In genomic region chr12:100514611-100515010, GRCm38 (mm10) we compare ENCODE assay signal across 22 mouse cellular contexts. TPM values are rescaled to one million over a fixed set of nuclear protein-coding genes. Genes with fewer than 3 reads are reported as not detected.
A peak's percentile ranks its signal among the peaks of the same experiment; 100 is the strongest.
DNase-seq lines count a peak whose midpoint lies in the region; TF ChIP-seq lines count a peak whose summit lies in the region.
"Had no signal": no experiment of that assay in that cellular context is flagged by ENCODE, and none has a peak within 500 bp of the region (broad histone marks: within the 10 kb centered on the region; RNA-seq: fewer than 3 reads in every experiment).

No protein-coding gene starts in this region.

- H3K27me3 ChIP-seq in E14TG2a.4 (ENCODE audit: insufficient read depth, low read length) = no peaks in the 10 kb centered on the region
- H3K27me3 ChIP-seq: embryonic facial prominence, embryonic 12.5 days; embryonic facial prominence, embryonic 15.5 days; hindbrain, embryonic 12.5 days; hindbrain, embryonic 15.5 days; Patski had no signal

- peaks cover 90% of the 10 kb centered on the region for H3K4me1 ChIP-seq in E14TG2a.4 (replicated peaks; ENCODE audit: low read depth, low read length)

- TF ChIP-seq CTCF in gastrocnemius, adult 2 months (IDR thresholded peaks at IDR 0.05) = no peak
- no peak for TF ChIP-seq CTCF in E14TG2a.4 (conservative IDR thresholded peaks at IDR 0.05; ENCODE audit: low read length)

- DNase-seq in adrenal gland, adult (ENCODE audit: inconsistent age in 2 of 2, low spot score in 1 of 2) = peak; percentile 56 to 87
- DNase-seq in adrenal gland, postnatal 4 days (ENCODE audit: low spot score in 2 of 2) = no peak
- DNase-seq in gastrocnemius, adult 2 months = peak; percentile 22
- no peak for DNase-seq in gastrocnemius, adult 18-20 months (ENCODE audit: low spot score)
- no peak for DNase-seq in spleen, postnatal 4 days (ENCODE audit: low spot score in 2 of 2)
- DNase-seq: adrenal gland, postnatal 25 days; cerebellum, adult 11 months; cerebellum, adult 2 months; cerebellum, adult 9-11 months; cerebellum, postnatal 25 days; forebrain, postnatal 0 days; gastrocnemius, postnatal 10 days; gastrocnemius, postnatal 36 days; kidney, adult 2 months had no signal

- no peaks in the 10 kb centered on the region for H3K9me3 ChIP-seq in E14TG2a.4 (ENCODE audit: low read length)
- H3K9me3 ChIP-seq: embryonic facial prominence, embryonic 12.5 days; embryonic facial prominence, embryonic 15.5 days; G1E; heart, embryonic 10.5 days; hindbrain, embryonic 12.5 days; hindbrain, embryonic 15.5 days had no signal

- no peak overlapping the region for H3K4me3 ChIP-seq in gastrocnemius, adult 2 months
- H3K4me3 ChIP-seq in E14TG2a.4 (replicated peaks; ENCODE audit: low read length) = peak overlapping the region; percentile 17; the same call in 1 of the 2 replicates
- H3K4me3 ChIP-seq: embryonic facial prominence, embryonic 12.5 days; embryonic facial prominence, embryonic 15.5 days; heart, embryonic 10.5 days; hindbrain, embryonic 12.5 days; hindbrain, embryonic 15.5 days had no signal

- intact Hi-C loops in gastrocnemius, adult 2 months (cut with DNase I) = loop anchor here (10.0 kb wide), 1 partner anchor 60 kb away; no protein-coding TSS in a partner anchor

- H3K36me3 ChIP-seq in E14TG2a.4 (ENCODE audit: insufficient read depth, low read length) = peaks cover 20% of the 10 kb centered on the region
- H3K36me3 ChIP-seq: hindbrain, embryonic 15.5 days had no signal

- peak overlapping the region; percentile 64 for H3K27ac ChIP-seq in gastrocnemius, adult 2 months
- H3K27ac ChIP-seq: embryonic facial prominence, embryonic 12.5 days; embryonic facial prominence, embryonic 15.5 days; heart, embryonic 10.5 days; hindbrain, embryonic 12.5 days; hindbrain, embryonic 15.5 days had no signal

RNA-seq across cellular contexts. Expression of gene Ttc7b, which starts 6.0 kb away (rescaled TPM):
- total RNA-seq in adrenal gland, postnatal 4 days (2021) = 10 to 100 TPM; 77.2 to 81.2 TPM
- total RNA-seq in gastrocnemius, adult 2 months (2021) = 100 to 1,000 TPM; 147 to 160 TPM
- 100 to 1,000 TPM; 141 to 168 TPM for total RNA-seq in gastrocnemius, adult 18-20 months (2021)

Comparison
In these comparisons a context has a peak if more than half of its experiments do, and no peak if none do; other contexts are left out.
1. DNase-seq: peak in adrenal gland, adult (2 of 2) and gastrocnemius, adult 2 months (single experiment); none in adrenal gland, postnatal 4 days (0 of 2), gastrocnemius, adult 18-20 months (single experiment) and spleen, postnatal 4 days (0 of 2).